Mouse (Mus musculus): ENCODE results near the gene Il21. TPM values are rescaled to one million over a fixed set of nuclear protein-coding genes. Genes with fewer than 3 reads are reported as not detected.

Il21 gene
- total and polyA plus RNA-seq, 2 experiments, result not detected

GRCm38 (mm10) chr3:37182415-37183269 lies 49.8 kb downstream of the Il21 start:
- Histone ChIP-seq H3K27ac (replicated peaks; ENCODE audit: insufficient read depth, low read depth, low read length) (no peak overlapping the region), H3K9ac (ENCODE audit: low read depth, low read length) (no peak overlapping the region), H3K79me2 (ENCODE audit: control insufficient read depth, insufficient read depth, low read length) (no peaks in the 10 kb centered on the region), H3K4me3 (ENCODE audit: insufficient read depth, low read depth, low read length) (no peak overlapping the region), H3K27me3 (ENCODE audit: control insufficient read depth, insufficient read depth, low read length) (no peaks in the 10 kb centered on the region), H3K36me3 (ENCODE audit: control insufficient read depth, insufficient read depth, low read length) (no peaks in the 10 kb centered on the region), H3K4me1 (ENCODE audit: control insufficient read depth, insufficient read depth, low read length) (no peaks in the 10 kb centered on the region)
- WGBS, result 64% methylated on average over 16 of the region's 16 CpGs
- TF ChIP-seq CTCF (IDR thresholded peaks at IDR 0.05; ENCODE audit: low read depth, low read length) (no peak), POLR2A (IDR thresholded peaks at IDR 0.05; ENCODE audit: extremely low read depth, insufficient read depth, low read length) (no peak)
- no peak for DNase-seq (ENCODE audit: extremely low read depth, low read depth, low spot score)

- H3K4me1 ChIP-seq (ENCODE audit: control insufficient read depth, insufficient read depth, low read length), result no peaks in the 10 kb centered on the region
- WGBS, result 67% methylated on average over 2 of the region's 2 CpGs
- H3K79me2 ChIP-seq (ENCODE audit: control insufficient read depth, insufficient read depth, low read length), result no peaks in the 10 kb centered on the region
- TF ChIP-seq CTCF (IDR thresholded peaks at IDR 0.05; ENCODE audit: low read depth, low read length) (no peak), POLR2A (IDR thresholded peaks at IDR 0.05; ENCODE audit: extremely low read depth, insufficient read depth, low read length) (no peak)
- H3K4me3 ChIP-seq (ENCODE audit: insufficient read depth, low read depth, low read length), result no peak overlapping the region
- H3K27me3 ChIP-seq (ENCODE audit: control insufficient read depth, insufficient read depth, low read length), result no peaks in the 10 kb centered on the region
- DNase-seq (ENCODE audit: extremely low read depth, low read depth, low spot score), result no peak
- no peak overlapping the region for H3K9ac ChIP-seq (ENCODE audit: low read depth, low read length)
- no peak overlapping the region for H3K27ac ChIP-seq (replicated peaks; ENCODE audit: insufficient read depth, low read depth, low read length)
- no peaks in the 10 kb centered on the region for H3K36me3 ChIP-seq (ENCODE audit: control insufficient read depth, insufficient read depth, low read length)
Observed at GRCm38 (mm10) chr3:37181041-37181440, 51.4 kb downstream of the Il21 start.

GRCm38 (mm10) chr3:37180039-37180743 lies 52.2 kb downstream of the Il21 start:
- DNase-seq (ENCODE audit: extremely low read depth, low read depth, low spot score), result peak; percentile 48
- WGBS, result 76% methylated on average over 12 of the region's 12 CpGs
- TF ChIP-seq CTCF (IDR thresholded peaks at IDR 0.05; ENCODE audit: low read depth, low read length) (peak; percentile 55), POLR2A (IDR thresholded peaks at IDR 0.05; ENCODE audit: extremely low read depth, insufficient read depth, low read length) (no peak)
- Histone ChIP-seq H3K9ac (ENCODE audit: low read depth, low read length) (no peak overlapping the region), H3K27ac (replicated peaks; ENCODE audit: insufficient read depth, low read depth, low read length) (no peak overlapping the region), H3K36me3 (ENCODE audit: control insufficient read depth, insufficient read depth, low read length) (no peaks in the 10 kb centered on the region), H3K79me2 (ENCODE audit: control insufficient read depth, insufficient read depth, low read length) (no peaks in the 10 kb centered on the region), H3K27me3 (ENCODE audit: control insufficient read depth, insufficient read depth, low read length) (no peaks in the 10 kb centered on the region), H3K4me1 (ENCODE audit: control insufficient read depth, insufficient read depth, low read length) (no peaks in the 10 kb centered on the region), H3K4me3 (ENCODE audit: insufficient read depth, low read depth, low read length) (no peak overlapping the region)

DNA sequence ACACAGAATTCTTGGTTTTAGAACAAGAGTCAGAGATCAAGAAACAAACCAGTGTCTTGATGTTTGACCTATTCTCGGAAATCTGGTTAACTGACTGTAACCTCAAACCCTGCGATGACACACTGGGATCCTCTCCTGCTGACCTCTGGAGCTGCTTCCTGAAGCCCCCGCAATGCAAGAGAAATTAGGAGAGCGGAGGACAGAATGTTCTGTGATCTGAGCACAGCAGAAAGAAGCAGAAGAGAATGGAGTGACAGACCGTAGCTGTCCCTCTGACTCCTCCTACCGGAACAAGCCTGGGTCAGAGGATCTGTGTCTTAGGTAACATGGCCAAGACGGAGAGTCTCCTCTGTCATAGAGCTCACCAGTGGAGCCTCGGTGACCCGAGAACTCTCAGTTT lies 53.0 kb downstream of the Il21 start:
- Histone ChIP-seq H3K36me3 (ENCODE audit: control insufficient read depth, insufficient read depth, low read length) (no peaks in the 10 kb centered on the region), H3K27ac (replicated peaks; ENCODE audit: insufficient read depth, low read depth, low read length) (no peak overlapping the region), H3K9ac (ENCODE audit: low read depth, low read length) (no peak overlapping the region), H3K4me3 (ENCODE audit: insufficient read depth, low read depth, low read length) (no peak overlapping the region), H3K4me1 (ENCODE audit: control insufficient read depth, insufficient read depth, low read length) (no peaks in the 10 kb centered on the region), H3K79me2 (ENCODE audit: control insufficient read depth, insufficient read depth, low read length) (no peaks in the 10 kb centered on the region), H3K27me3 (ENCODE audit: control insufficient read depth, insufficient read depth, low read length) (no peaks in the 10 kb centered on the region)
- 95% methylated on average over 9 of the region's 9 CpGs for WGBS
- no peak for DNase-seq (ENCODE audit: extremely low read depth, low read depth, low spot score)
- TF ChIP-seq CTCF (IDR thresholded peaks at IDR 0.05; ENCODE audit: low read depth, low read length) (no peak), POLR2A (IDR thresholded peaks at IDR 0.05; ENCODE audit: extremely low read depth, insufficient read depth, low read length) (no peak)

GRCm38 (mm10) chr3:37174711-37175572 lies 57.5 kb downstream of the Il21 start:
- no peaks in the 10 kb centered on the region for H3K27me3 ChIP-seq (ENCODE audit: control insufficient read depth, insufficient read depth, low read length)
- 72% methylated on average over 10 of the region's 10 CpGs for WGBS
- H3K79me2 ChIP-seq (ENCODE audit: control insufficient read depth, insufficient read depth, low read length), result no peaks in the 10 kb centered on the region
- no peak for TF ChIP-seq CTCF (IDR thresholded peaks at IDR 0.05; ENCODE audit: low read depth, low read length)
- TF ChIP-seq POLR2A (IDR thresholded peaks at IDR 0.05; ENCODE audit: extremely low read depth, insufficient read depth, low read length), result no peak
- no peak overlapping the region for H3K9ac ChIP-seq (ENCODE audit: low read depth, low read length)
- no peaks in the 10 kb centered on the region for H3K36me3 ChIP-seq (ENCODE audit: control insufficient read depth, insufficient read depth, low read length)
- no peaks in the 10 kb centered on the region for H3K4me1 ChIP-seq (ENCODE audit: control insufficient read depth, insufficient read depth, low read length)
- no peak for DNase-seq (ENCODE audit: extremely low read depth, low read depth, low spot score)
- no peak overlapping the region for H3K27ac ChIP-seq (replicated peaks; ENCODE audit: insufficient read depth, low read depth, low read length)
- H3K4me3 ChIP-seq (ENCODE audit: insufficient read depth, low read depth, low read length), result no peak overlapping the region
